ENCODE assay signal across 17 mouse cellular contexts in the genomic region with DNA sequence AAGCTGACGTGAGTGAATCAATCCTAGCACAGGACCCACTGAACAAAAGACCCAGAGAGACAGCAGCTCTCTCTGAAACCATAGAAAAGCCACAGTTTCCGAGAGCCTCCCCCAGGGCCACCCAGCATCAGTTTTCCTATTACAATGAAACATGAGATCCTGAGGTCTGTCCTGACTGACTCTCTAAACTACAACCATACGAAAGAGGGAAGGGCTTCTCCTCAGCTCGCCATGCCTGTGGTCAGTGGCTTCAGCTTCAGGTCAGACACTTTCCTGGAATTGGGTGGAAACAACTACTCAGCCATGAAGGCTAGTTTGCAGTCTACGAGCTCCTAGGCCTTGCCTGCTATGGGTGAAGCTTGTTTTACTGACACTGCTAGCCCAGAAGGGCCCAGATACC.
DNase-seq lines count a peak whose midpoint lies in the region; ATAC-seq lines count a peak whose summit lies in the region.
"Had no signal": no experiment of that assay in that cellular context is flagged by ENCODE, and none has a peak within 500 bp of the region (broad histone marks: within the 10 kb centered on the region; RNA-seq: fewer than 3 reads in every experiment).

No protein-coding gene starts in this region.

- no peak overlapping the region for H3K9ac ChIP-seq in hindbrain, embryonic 15.5 days
- H3K9ac ChIP-seq in hindbrain, embryonic 14.5 days, result no peak overlapping the region
- H3K9ac ChIP-seq: forebrain, postnatal 0 days; lung, embryonic 14.5 days; neural tube, embryonic 13.5 days had no signal

- no peak for ATAC-seq in hindbrain, embryonic 15.5 days (ENCODE audit: low FRiP score, low read depth)
- ATAC-seq in hindbrain, embryonic 14.5 days (ENCODE audit: low FRiP score), result no peak

- 64% methylated on average over 5 of the region's 5 CpGs for WGBS in hindbrain, embryonic 15.5 days
- WGBS in hindbrain, embryonic 14.5 days, result 66% methylated on average over 5 of the region's 5 CpGs
- WGBS in limb, embryonic 10.5 days, result 39% methylated on average over 5 of the region's 5 CpGs

- H3K36me3 ChIP-seq in hindbrain, embryonic 15.5 days, result no peaks in the 10 kb centered on the region
- H3K36me3 ChIP-seq in hindbrain, embryonic 14.5 days (replicated peaks; ENCODE audit: control insufficient read depth, insufficient read depth), result no peaks in the 10 kb centered on the region
- no peaks in the 10 kb centered on the region for H3K36me3 ChIP-seq in limb, embryonic 10.5 days
- H3K36me3 ChIP-seq: neural tube, embryonic 13.5 days had no signal

- H3K27ac ChIP-seq in hindbrain, embryonic 15.5 days (replicated peaks), result 0 out of 2 replicates have a peak overlapping the region, but pooled peaks have one; percentile 25
- no peak overlapping the region for H3K27ac ChIP-seq in hindbrain, embryonic 14.5 days
- peak overlapping the region; percentile 86 for H3K27ac ChIP-seq in limb, embryonic 10.5 days
- H3K27ac ChIP-seq: heart, adult 2 months had no signal

- peaks cover 4% of the 10 kb centered on the region; the same call in 1 of the 2 replicates for H3K4me1 ChIP-seq in hindbrain, embryonic 15.5 days (replicated peaks)
- no peaks in the 10 kb centered on the region for H3K4me1 ChIP-seq in hindbrain, embryonic 14.5 days (replicated peaks; ENCODE audit: control insufficient read depth, insufficient read depth, low read length)
- peaks cover 60% of the 10 kb centered on the region for H3K4me1 ChIP-seq in limb, embryonic 10.5 days

- H3K4me3 ChIP-seq in hindbrain, embryonic 15.5 days, result no peak overlapping the region
- no peak overlapping the region for H3K4me3 ChIP-seq in hindbrain, embryonic 14.5 days (replicated peaks; ENCODE audit: low read length)
- H3K4me3 ChIP-seq in limb, embryonic 10.5 days, result no peak overlapping the region
- H3K4me3 ChIP-seq: heart, adult 2 months; neural tube, embryonic 13.5 days had no signal

- no peak overlapping the region for H3K4me2 ChIP-seq in hindbrain, embryonic 15.5 days
- no peak overlapping the region for H3K4me2 ChIP-seq in hindbrain, embryonic 14.5 days (replicated peaks)
- H3K4me2 ChIP-seq: lung, embryonic 14.5 days; neural tube, embryonic 13.5 days had no signal

- H3K27me3 ChIP-seq in hindbrain, embryonic 15.5 days, result no peaks in the 10 kb centered on the region
- H3K27me3 ChIP-seq in hindbrain, embryonic 14.5 days (ENCODE audit: control insufficient read depth, insufficient read depth, low read length), result no peaks in the 10 kb centered on the region
- H3K27me3 ChIP-seq in limb, embryonic 10.5 days (ENCODE audit: low read depth, poor library complexity, severe bottlenecking), result no peaks in the 10 kb centered on the region
- H3K27me3 ChIP-seq: neural tube, embryonic 13.5 days had no signal

- no peaks in the 10 kb centered on the region for H3K9me3 ChIP-seq in hindbrain, embryonic 15.5 days
- H3K9me3 ChIP-seq in hindbrain, embryonic 14.5 days (ENCODE audit: control insufficient read depth, low read length), result no peaks in the 10 kb centered on the region
- H3K9me3 ChIP-seq in limb, embryonic 10.5 days (replicated peaks), result no peaks in the 10 kb centered on the region
- H3K9me3 ChIP-seq: neural tube, embryonic 13.5 days had no signal

- DNase-seq in hindbrain, embryonic 14.5 days (ENCODE audit: low spot score), result no peak
- peak; percentile 94 for DNase-seq in 416B (ENCODE audit: low read depth)
- peak; percentile 29 for DNase-seq in embryo, embryonic 11 days
- DNase-seq in limb, embryonic 10.5 days (ENCODE audit: low spot score), result peak; percentile 43
- DNase-seq in urinary bladder, adult 2 months (ENCODE audit: low spot score), result no peak
- DNase-seq in lung, adult 18-20 months, result no peak
- DNase-seq in B cell, adult 2 months, result no peak
- DNase-seq: adrenal gland, postnatal 36 days; cerebellum, adult 9-11 months; forebrain, postnatal 0 days; heart, adult 2 months; layer of hippocampus, postnatal 36 days; liver; lung, embryonic 14.5 days; thymus, adult 2 months had no signal

Comparison
In these comparisons a context has a peak if more than half of its experiments do, and no peak if none do; other contexts are left out.
1. DNase-seq: peak in 416B (single experiment), embryo, embryonic 11 days (single experiment) and limb, embryonic 10.5 days (single experiment); none in hindbrain, embryonic 14.5 days (single experiment), urinary bladder, adult 2 months (single experiment), lung, adult 18-20 months (0 of 2) and B cell, adult 2 months (0 of 2).